Mouse (Mus musculus) liver, postnatal 0 days (tissue): ENCODE results near the gene Palld.

Experiments used
- CTCF ChIP-seq: sonication (generic); IDR thresholded peaks from 2 replicates; pipeline ENCODE4 v1.5.1; 2016; ENCODE audit warnings: antibody characterized with exemption, low read depth
- EP300 ChIP-seq: IDR thresholded peaks from 2 replicates; pipeline ENCODE4 v1.6.1; 2016; ENCODE audit warnings: antibody characterized with exemption, low read depth, mild to moderate bottlenecking

GRCm38 (mm10) chr8:61702122-61702521 is 200.4 kb downstream of the Palld start:
- no peak for TF ChIP-seq CTCF
- no peak for TF ChIP-seq EP300
